ENCODE assay signal across 8 mouse cellular contexts in genomic region chr12:31949759-31950658, GRCm38 (mm10). TPM values are rescaled to one million over a fixed set of nuclear protein-coding genes. Genes with fewer than 3 reads are reported as not detected.
A peak's percentile ranks its signal among the peaks of the same experiment; 100 is the strongest.
DNase-seq lines count a peak whose midpoint lies in the region; ATAC-seq lines count a peak whose summit lies in the region.

Gene Hbp1 (minus strand): TSS chr12:31950535.

- no peaks in the 10 kb centered on the region for H3K36me3 ChIP-seq in hindbrain, embryonic 14.5 days (replicated peaks; ENCODE audit: control insufficient read depth, insufficient read depth)

- ATAC-seq in hindbrain, embryonic 14.5 days (ENCODE audit: low FRiP score): peak; percentile 97

- DNase-seq in R1 (ENCODE audit: low read depth, low spot score): peak; percentile 100
- peak; percentile 99 to 100 for DNase-seq in cerebellum, postnatal 25 days
- peak; percentile 98 to 99 for DNase-seq in frontal cortex, postnatal 25 days (ENCODE audit: low spot score in 2 of 2)
- DNase-seq in hindbrain, embryonic 14.5 days (ENCODE audit: low spot score): peak; percentile 100
- peak; percentile 99 to 100 for DNase-seq in layer of hippocampus, postnatal 36 days
- DNase-seq in lung, postnatal 36 days: peak; percentile 100
- peak; percentile 100 for DNase-seq in retina, postnatal 1 day
- peak; percentile 85 to 99 for DNase-seq in urinary bladder, adult 18-20 months (ENCODE audit: low spot score in 2 of 2)

- peaks cover 10% of the 10 kb centered on the region; the same call in 1 of the 2 replicates for H3K4me1 ChIP-seq in hindbrain, embryonic 14.5 days (replicated peaks; ENCODE audit: control insufficient read depth, insufficient read depth, low read length)

- no peaks in the 10 kb centered on the region for H3K9me3 ChIP-seq in hindbrain, embryonic 14.5 days (ENCODE audit: control insufficient read depth, low read length)

- H3K27ac ChIP-seq in hindbrain, embryonic 14.5 days: peak within 1 kb of the TSS; percentile 97

- H3K4me2 ChIP-seq in hindbrain, embryonic 14.5 days (replicated peaks): peak within 1 kb of the TSS; percentile 60

- no peaks in the 10 kb centered on the region for H3K27me3 ChIP-seq in hindbrain, embryonic 14.5 days (ENCODE audit: control insufficient read depth, insufficient read depth, low read length)

- under 1% methylated on average over 58 of the region's 71 CpGs for WGBS in hindbrain, embryonic 14.5 days

- H3K4me3 ChIP-seq in hindbrain, embryonic 14.5 days (replicated peaks; ENCODE audit: low read length): peak within 1 kb of the TSS; percentile 95

- peak within 1 kb of the TSS; percentile 83 for H3K9ac ChIP-seq in hindbrain, embryonic 14.5 days

RNA-seq across cellular contexts. Expression of gene Hbp1, which starts in this region (rescaled TPM):
- polyA plus RNA-seq in hindbrain, embryonic 14.5 days (2014; fragmentation: Nextera tagmentation; extraction: Ambion mirVana): 49.0 and 51.5 TPM in 2 replicates
- 10 to 100 TPM; 24.8 to 27.8 TPM for total RNA-seq in layer of hippocampus, postnatal 36 days (2021)

Comparison
In these comparisons a context has a peak if more than half of its experiments do, and no peak if none do; other contexts are left out.
1. Peak in every context shown above with its lines: DNase-seq, ATAC-seq, H3K4me3 ChIP-seq and H3K27ac ChIP-seq.